Mouse (Mus musculus): Measurements from ENCODE around the gene Mmp20. TPM values are rescaled to one million over a fixed set of nuclear protein-coding genes. Genes with fewer than 3 reads are reported as not detected.

Gene Mmp20
- not detected for polyA plus RNA-seq (2017; shearing (Covaris generic))

DNA sequence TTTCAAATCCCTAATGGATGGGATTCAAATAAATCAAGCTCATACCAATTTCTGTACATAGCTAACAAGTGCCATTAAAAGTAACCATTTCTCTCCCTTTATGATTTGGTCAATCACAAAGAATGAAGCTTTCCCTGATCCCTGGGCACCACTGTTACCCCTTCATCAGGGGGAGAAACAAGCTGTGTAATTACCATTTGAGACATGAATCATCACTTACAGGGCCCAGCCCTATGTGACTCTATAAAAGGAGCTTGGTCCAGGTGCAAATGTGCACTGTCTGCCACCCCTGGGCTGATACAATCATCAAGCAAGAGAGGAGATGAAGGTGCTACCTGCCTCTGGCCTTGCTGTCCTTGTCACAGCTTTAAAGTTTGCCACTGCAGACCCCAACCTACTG, at the start of gene Mmp20:
Gene Mmp20, plus strand, starts transcription at position 301 of the 400 bp plus-strand sequence.

GRCm38 (mm10) chr9:7691790-7692189, 63.8 kb downstream of the Mmp20 start, which contains the start of gene Mmp7:
TSS of gene Mmp7 (plus strand) at chr9:7692090.

Other genes with a start within 250 kb of the Mmp20 start
- not detected for gene Mmp1b, start 240.2 kb upstream of the Mmp20 start, polyA plus RNA-seq (2017; shearing (Covaris generic))
- gene Mmp3, start 182.4 kb upstream of the Mmp20 start, polyA plus RNA-seq (2017; shearing (Covaris generic)): not detected
- gene Mmp10, start 125.9 kb upstream of the Mmp20 start, polyA plus RNA-seq (2017; shearing (Covaris generic)): not detected
- gene Mmp8, start 69.8 kb upstream of the Mmp20 start, polyA plus RNA-seq (2017; shearing (Covaris generic)): not detected
- not detected for gene Mmp27, start 56.8 kb upstream of the Mmp20 start, polyA plus RNA-seq (2017; shearing (Covaris generic))
- gene Mmp7, start 63.9 kb downstream of the Mmp20 start, polyA plus RNA-seq (2017; shearing (Covaris generic)): not detected
- 78.8 TPM for gene Tmem123, start 135.8 kb downstream of the Mmp20 start, polyA plus RNA-seq (2017; shearing (Covaris generic))
- 139 TPM for gene Birc2, start 208.8 kb downstream of the Mmp20 start, polyA plus RNA-seq (2017; shearing (Covaris generic))
- gene Birc3, start 245.0 kb downstream of the Mmp20 start, polyA plus RNA-seq (2017; shearing (Covaris generic)): 133 TPM

All from activated CD4-positive, CD25-positive, alpha-beta regulatory T cell, adult 9 weeks (primary cell).